Mouse (Mus musculus): ENCODE measurements around the gene Fam216a.

Gene Fam216a

DNA sequence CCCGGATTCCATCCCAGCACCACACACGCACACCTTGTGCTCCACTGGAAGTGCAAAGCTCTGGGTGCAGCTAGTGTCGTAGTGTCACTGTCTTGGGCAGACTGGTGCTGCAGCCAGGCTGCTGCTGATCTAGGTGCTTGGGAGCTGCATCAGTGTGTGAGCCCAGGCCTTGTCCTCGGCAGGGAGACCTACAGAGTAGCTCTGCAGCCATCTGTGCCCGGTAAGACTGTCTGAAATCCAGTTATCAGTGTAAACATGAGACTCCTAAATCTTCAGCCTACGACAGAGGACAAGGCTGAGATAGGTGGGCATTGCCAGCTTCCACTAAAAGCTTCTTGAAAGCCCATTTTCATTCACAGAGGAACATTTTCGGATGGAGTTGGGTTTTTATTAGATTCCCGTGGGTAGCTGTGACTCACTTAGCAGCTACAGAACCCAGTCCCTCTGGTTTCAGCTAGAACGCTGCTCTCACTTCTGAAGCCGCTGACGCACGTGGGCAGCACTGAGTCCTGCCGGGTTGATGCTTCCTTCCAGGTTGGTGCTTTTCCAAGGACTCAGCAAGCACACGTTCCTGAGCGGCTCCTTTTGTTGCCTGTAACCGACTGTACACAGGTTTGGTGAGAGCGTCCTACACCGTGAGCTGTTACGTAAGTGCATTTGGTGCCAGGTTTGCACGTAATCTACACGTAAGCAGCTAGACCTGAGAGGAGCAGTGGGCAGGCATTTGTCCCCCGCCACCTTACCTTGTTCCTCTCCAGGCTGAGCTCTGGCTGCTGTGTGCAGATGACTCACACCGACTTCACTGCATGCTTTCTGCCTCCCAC, 47.3 kb downstream of the Fam216a start:
- CTCF ChIA-PET: interaction anchor here (0.6 kb wide), 1 partner anchor 180 kb away, joined by 4 read pairs; no protein-coding TSS in a partner anchor

- CTCF ChIA-PET: interaction anchor here (0.6 to 1.3 kb wide), 2 partner anchors 21 to 130 kb away, joined by 3 to 5 read pairs; no protein-coding TSS in a partner anchor
These were observed 48.6 kb downstream of the Fam216a start for GRCm38 (mm10) chr5:122323523-122323922.

GRCm38 (mm10) chr5:122320205-122320781, 51.9 kb downstream of the Fam216a start:
- CTCF ChIA-PET: interaction anchor here (1.6 kb wide), 1 partner anchor 23 kb away, joined by 8 read pairs; no protein-coding TSS in a partner anchor

GRCm38 (mm10) chr5:122319474-122320204, 52.5 kb downstream of the Fam216a start:
- CTCF ChIA-PET: interaction anchor here (1.6 kb wide), 1 partner anchor 24 kb away, joined by 8 read pairs; no protein-coding TSS in a partner anchor

- CTCF ChIA-PET: interaction anchor here (0.6 to 1.6 kb wide), 2 partner anchors 25 to 481 kb away, joined by 8 to 17 read pairs; no protein-coding TSS in a partner anchor
These were observed 53.2 kb downstream of the Fam216a start for GRCm38 (mm10) chr5:122318976-122319375.

GRCm38 (mm10) chr5:122318100-122318499, 54.1 kb downstream of the Fam216a start:
- CTCF ChIA-PET: no interaction called here

DNA sequence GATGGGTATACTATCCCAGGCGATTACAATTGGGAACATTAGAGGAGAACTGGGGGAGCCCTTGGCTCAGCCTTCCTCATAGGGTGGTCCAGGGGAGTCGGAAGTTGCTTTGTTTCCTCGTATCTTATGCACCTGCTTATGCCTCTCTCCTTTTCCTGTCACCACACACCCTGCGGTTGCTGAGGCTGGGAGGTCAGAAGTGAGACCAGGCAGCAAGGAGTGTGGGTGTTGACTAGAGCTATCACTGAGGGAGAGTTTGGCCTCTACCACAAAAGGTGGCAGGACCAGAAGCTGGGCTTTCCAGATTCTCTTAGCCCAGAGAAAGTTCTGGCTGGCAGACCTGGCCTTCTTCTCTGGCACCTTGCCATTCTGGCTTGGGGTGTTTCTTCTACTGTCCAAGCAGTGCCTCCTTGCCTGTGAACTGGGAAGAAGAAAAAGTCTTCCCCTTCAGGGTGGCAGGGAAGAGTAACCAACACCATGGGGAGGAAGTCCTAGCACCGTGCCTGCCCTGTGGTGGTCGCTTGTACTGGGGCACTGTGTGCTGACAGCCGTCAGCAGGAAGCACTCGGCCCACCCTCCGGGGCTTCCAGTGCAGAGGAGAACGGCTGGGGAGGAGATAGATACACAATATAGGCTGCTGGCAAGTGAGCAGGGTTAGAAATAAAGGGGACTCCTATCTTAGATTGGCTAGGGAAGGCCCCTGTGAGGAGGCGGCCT, 54.7 kb downstream of the Fam216a start:
- CTCF ChIA-PET: no interaction called here

DNA sequence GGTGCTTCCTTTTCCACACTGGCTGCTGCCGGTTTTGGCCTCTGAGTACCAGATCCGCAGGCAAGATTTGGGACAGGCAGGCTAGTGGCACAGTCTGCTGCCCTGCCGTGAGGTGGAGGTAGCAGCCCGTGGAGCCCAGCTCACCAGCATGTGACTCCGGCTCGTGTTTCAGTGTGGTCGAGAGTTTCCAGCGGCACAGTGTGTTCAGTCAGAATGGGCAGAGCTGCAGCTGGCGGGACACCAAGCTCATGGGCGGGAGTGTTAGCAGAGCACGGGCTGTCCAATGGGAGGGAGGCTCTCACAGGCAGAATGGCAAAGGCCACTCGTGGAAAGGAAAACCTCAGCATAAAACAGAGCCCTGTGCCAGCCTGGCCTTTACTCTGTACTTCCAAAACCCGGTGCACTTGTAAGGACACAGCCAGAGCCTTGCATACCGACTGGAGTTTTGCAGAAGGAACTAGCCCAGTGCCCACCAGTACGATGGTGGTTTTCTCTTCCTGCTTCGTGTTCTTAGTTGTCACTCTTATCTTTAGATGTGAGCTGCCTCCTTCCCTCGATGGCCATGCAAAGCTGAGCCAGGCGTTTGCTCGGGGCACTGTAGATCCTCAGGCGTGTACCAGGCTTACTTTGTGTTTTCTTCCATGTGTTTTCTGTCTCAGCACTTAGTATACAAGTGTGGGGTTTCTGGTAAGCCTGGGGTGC, 57.0 kb downstream of the Fam216a start:
- CTCF ChIA-PET: no interaction called here
